Mouse (Mus musculus) C2C12 (cell line): ENCODE data around the gene Naa15. TPM values are rescaled to one million over a fixed set of nuclear protein-coding genes. Genes with fewer than 3 reads are reported as not detected.

Experiments used
- H3K27me3 ChIP-seq: one replicate; pipeline ENCODE4 v1.6.1; 2011; ENCODE audit not compliant: control insufficient read depth, insufficient read depth, insufficient read length
- H3K36me3 ChIP-seq: one replicate; pipeline ENCODE4 v1.6.1; 2011; ENCODE audit not compliant: control insufficient read depth, insufficient read depth
- H3K4me3 ChIP-seq: one replicate; pipeline ENCODE4 v1.5.1; 2011; ENCODE audit warnings: mild to moderate bottlenecking, control low read depth; ENCODE audit not compliant: poor library complexity, insufficient read depth, severe bottlenecking
- H3K79me2 ChIP-seq: one replicate; pipeline ENCODE4 v1.6.1; 2011; ENCODE audit not compliant: control insufficient read depth, insufficient read depth
- H3K79me3 ChIP-seq: one replicate; pipeline ENCODE4 v1.6.1; 2011; ENCODE audit warnings: low read depth, control low read depth
- H3ac ChIP-seq: one replicate; pipeline ENCODE3; 2011; ENCODE audit warnings: low read depth; ENCODE audit not compliant: control insufficient read depth, insufficient read length
- CEBPB ChIP-seq: IDR thresholded peaks from one replicate; pipeline ENCODE4 v1.6.1; 2011; ENCODE audit warnings: low read depth, mild to moderate bottlenecking, control low read depth, moderate library complexity
- CTCF ChIP-seq: IDR thresholded peaks from one replicate; pipeline ENCODE4 v1.5.1; 2011; ENCODE audit not compliant: control insufficient read depth, insufficient read depth, insufficient read length
- FOSL1 ChIP-seq: IDR thresholded peaks from one replicate; pipeline ENCODE4 v1.8.0; 2011; ENCODE audit warnings: mild to moderate bottlenecking, low read length; ENCODE audit not compliant: poor library complexity, insufficient read depth, severe bottlenecking
- MAX ChIP-seq: IDR thresholded peaks from one replicate; pipeline ENCODE4 v1.6.1; 2011; ENCODE audit warnings: mild to moderate bottlenecking, control low read depth
- MYOD1 ChIP-seq: IDR thresholded peaks from one replicate; pipeline ENCODE4 v1.6.1; 2011; ENCODE audit warnings: low read depth; ENCODE audit not compliant: control insufficient read depth, insufficient read length
- MYOG ChIP-seq: IDR thresholded peaks from one replicate; pipeline ENCODE4 v1.6.1; 2011; ENCODE audit not compliant: control insufficient read depth, insufficient read length; ENCODE audit errors: extremely low read depth
- USF1 ChIP-seq: IDR thresholded peaks from one replicate; pipeline ENCODE4 v1.6.1; 2011; ENCODE audit warnings: low read depth, mild to moderate bottlenecking, control low read depth, moderate library complexity
- polyA plus RNA-seq: library from polyadenylated mRNA; unstranded; fragments of >200 nt; fragmentation: generic; extraction: Trizol; gene quantifications from one replicate; pipeline ENCODE4 v1.2.1, GENCODE M21; 2012; ENCODE audit warnings: missing spikeins

Naa15 gene
- polyA plus RNA-seq, 1 experiment: 13.3 TPM

DNA sequence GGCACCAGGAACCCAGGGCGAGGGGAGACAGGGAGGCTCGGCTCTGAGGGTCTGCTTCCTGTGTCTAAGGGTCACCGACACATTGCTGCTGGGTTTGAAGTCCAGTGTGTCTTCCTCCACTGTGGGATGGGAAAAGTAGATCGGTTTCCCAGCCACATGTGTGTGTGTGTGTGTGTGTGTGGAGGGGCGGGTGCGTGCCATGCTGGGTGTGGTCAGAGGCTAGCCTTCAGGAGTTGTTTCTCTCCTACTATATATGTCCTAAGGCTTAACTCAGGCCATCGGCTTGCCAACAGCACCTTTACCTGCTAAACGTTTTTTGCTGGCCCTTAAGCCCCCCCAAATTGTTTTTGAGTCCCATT, 103.8 kb downstream of the Naa15 start:
- no peak overlapping the region for H3ac ChIP-seq
- H3K27me3 ChIP-seq: no peaks in the 10 kb centered on the region
- H3K36me3 ChIP-seq: peaks cover 37% of the 10 kb centered on the region
- no peaks in the 10 kb centered on the region for H3K79me3 ChIP-seq
- TF ChIP-seq MYOD1 (no peak), MAX (no peak), USF1 (no peak), FOSL1 (no peak), CTCF (no peak), MYOG (no peak), CEBPB (no peak)
- no peaks in the 10 kb centered on the region for H3K79me2 ChIP-seq
- H3K4me3 ChIP-seq: no peak overlapping the region

DNA sequence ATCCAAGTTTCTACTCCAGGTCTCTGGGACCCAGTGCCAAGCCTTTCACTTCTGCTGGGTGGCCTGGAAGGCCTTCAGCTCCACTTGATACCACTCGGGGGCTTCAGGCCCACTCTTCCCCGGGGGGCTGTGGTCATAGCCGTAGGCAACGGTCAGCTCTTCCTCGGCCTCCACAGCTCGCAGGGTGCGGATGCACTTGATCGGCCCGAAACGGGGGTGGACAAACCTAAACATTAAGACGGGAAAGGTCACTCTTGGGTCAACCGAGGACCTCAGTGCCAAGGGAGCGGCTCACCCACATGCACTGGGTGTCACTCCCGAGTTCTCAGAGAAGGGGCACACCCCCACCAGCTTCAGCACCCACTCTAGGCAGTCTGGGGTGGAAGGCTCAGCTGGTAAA, 106.3 kb downstream of the Naa15 start:
- Histone ChIP-seq H3K79me2 (no peaks in the 10 kb centered on the region), H3K36me3 (peaks cover 53% of the 10 kb centered on the region), H3K79me3 (no peaks in the 10 kb centered on the region), H3K27me3 (no peaks in the 10 kb centered on the region), H3ac (no peak overlapping the region), H3K4me3 (no peak overlapping the region)
- no peak for TF ChIP-seq USF1
- TF ChIP-seq MYOD1: no peak
- TF ChIP-seq MYOG: no peak
- no peak for TF ChIP-seq CTCF
- no peak for TF ChIP-seq MAX
- TF ChIP-seq CEBPB: no peak
- TF ChIP-seq FOSL1: no peak

DNA sequence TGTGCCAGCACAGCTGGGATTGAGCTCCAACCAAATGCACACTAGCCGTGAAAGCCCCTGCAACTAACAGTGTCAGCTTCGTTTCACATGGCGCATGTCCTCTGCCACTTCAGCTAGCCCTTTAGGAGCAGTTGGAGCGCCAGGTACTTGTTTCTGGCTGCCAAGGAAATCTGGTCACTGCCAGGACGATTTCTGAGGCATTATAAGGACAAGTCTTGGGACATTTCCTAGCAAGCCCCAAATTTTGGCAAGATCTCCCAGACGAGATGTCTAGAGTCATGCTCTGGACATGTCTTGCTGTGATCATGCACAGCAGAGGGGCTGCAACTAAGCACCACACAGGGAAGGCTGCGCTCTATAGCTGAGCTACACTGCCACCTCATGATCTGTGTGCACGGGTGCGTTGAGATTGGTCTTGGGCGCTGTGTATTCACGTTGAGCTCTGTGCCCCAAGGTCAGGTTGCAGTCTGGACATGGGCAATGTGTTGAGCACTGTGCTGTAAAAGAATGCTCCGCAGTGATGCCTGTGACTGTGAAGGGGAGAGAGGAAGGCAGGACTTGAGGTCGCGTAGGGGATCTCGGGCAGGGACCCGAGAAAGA, 110.3 kb downstream of the Naa15 start:
- H3K36me3 ChIP-seq: peaks cover 66% of the 10 kb centered on the region
- no peaks in the 10 kb centered on the region for H3K27me3 ChIP-seq
- H3K4me3 ChIP-seq: no peak overlapping the region
- TF ChIP-seq FOSL1 (no peak), MYOD1 (no peak), CEBPB (no peak), MAX (no peak), USF1 (no peak), MYOG (no peak)
- no peak overlapping the region for H3ac ChIP-seq
- no peaks in the 10 kb centered on the region for H3K79me3 ChIP-seq
- H3K79me2 ChIP-seq: no peaks in the 10 kb centered on the region

Other genes starting within 250 kb of the Naa15 start
- 10.8 TPM for gene Noct, start 190.7 kb upstream of the Naa15 start, polyA plus RNA-seq
- gene Elf2, start 74.5 kb upstream of the Naa15 start, polyA plus RNA-seq: 19.5 TPM
- gene Mgarp, start 18.4 kb upstream of the Naa15 start, polyA plus RNA-seq: 0.23 TPM
- 473 TPM for gene Ndufc1, start 6.2 kb upstream of the Naa15 start, polyA plus RNA-seq
- gene Rab33b, start 68.8 kb downstream of the Naa15 start, polyA plus RNA-seq: 4.7 TPM
- gene Setd7, start 145.7 kb downstream of the Naa15 start, polyA plus RNA-seq: 9.9 TPM
- 3.6 TPM for gene Mgst2, start 245.2 kb downstream of the Naa15 start, polyA plus RNA-seq